Mouse (Mus musculus): ENCODE measurements around the gene Phrf1.

DNA sequence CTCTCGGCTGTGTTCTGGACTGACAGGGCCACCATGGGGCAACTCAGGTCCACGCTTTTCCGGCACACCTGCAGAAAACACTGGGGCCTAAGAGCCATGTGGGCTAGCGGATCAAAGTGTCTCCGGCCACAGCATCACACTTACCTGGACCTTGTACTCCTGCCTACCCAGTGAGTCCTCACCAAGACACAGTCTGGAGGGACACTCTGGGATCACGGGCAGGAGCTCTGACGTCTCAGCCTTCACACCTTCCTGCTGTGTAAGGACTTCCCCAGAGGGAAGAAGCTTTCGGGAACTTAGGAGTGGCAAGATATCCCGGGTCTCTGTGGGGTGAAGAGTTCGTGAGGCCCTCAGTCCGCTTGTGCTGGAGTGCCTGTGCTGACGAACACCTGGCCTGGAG, 18.4 kb upstream of the Phrf1 start:
- TF ChIP-seq CTCF (IDR thresholded peaks at IDR 0.05; ENCODE audit: low read depth, low read length) = no peak
- TF ChIP-seq POLR2A (IDR thresholded peaks at IDR 0.05; ENCODE audit: insufficient read depth, low read length) = no peak
